Mouse (Mus musculus): ENCODE data around the gene Coro1c. TPM values are rescaled to one million over a fixed set of nuclear protein-coding genes. Genes with fewer than 3 reads are reported as not detected.

The Coro1c gene
- total and polyA plus RNA-seq, 3 experiments: 77.3 to 158 (median 103) TPM

GRCm38 (mm10) chr5:113797149-113797882, 111.2 kb downstream of the Coro1c start:
- TF ChIP-seq USF1 (IDR thresholded peaks at IDR 0.05; ENCODE audit: low read depth, low read length) (no peak), ZC3H11A (IDR thresholded peaks at IDR 0.05; ENCODE audit: low read depth, low read length) (no peak)
- DNase-seq (ENCODE audit: low read depth, low spot score): no peak
- Histone ChIP-seq H3K36me3 (ENCODE audit: control insufficient read depth in 1 of 2, insufficient read depth in 2 of 2, low read length in 2 of 2) (no peaks in the 10 kb centered on the region), H3K27ac (ENCODE audit: control insufficient read depth, low read depth, low read length) (no peak overlapping the region), H3K4me3 (ENCODE audit: control insufficient read depth in 1 of 2, insufficient read depth in 1 of 2, low read depth in 2 of 2, low read length in 2 of 2) (no peak overlapping the region), H3K9ac (ENCODE audit: control insufficient read depth, low read depth, low read length, poor library complexity, severe bottlenecking) (no peak overlapping the region), H3K27me3 (ENCODE audit: control insufficient read depth in 1 of 2, insufficient read depth in 2 of 2, low read length in 2 of 2) (no peaks in the 10 kb centered on the region), H3K4me1 (ENCODE audit: control insufficient read depth in 1 of 2, insufficient read depth in 2 of 2, low read length in 2 of 2) (peaks cover 0 to 1% of the 10 kb centered on the region in 2 experiments; a peak in 1 of 4 replicates), H3K9me3 (replicated peaks; ENCODE audit: insufficient read depth, low read length) (no peaks in the 10 kb centered on the region), H3K79me2 (ENCODE audit: control insufficient read depth, insufficient read depth, low read length, poor library complexity) (no peaks in the 10 kb centered on the region)

DNA sequence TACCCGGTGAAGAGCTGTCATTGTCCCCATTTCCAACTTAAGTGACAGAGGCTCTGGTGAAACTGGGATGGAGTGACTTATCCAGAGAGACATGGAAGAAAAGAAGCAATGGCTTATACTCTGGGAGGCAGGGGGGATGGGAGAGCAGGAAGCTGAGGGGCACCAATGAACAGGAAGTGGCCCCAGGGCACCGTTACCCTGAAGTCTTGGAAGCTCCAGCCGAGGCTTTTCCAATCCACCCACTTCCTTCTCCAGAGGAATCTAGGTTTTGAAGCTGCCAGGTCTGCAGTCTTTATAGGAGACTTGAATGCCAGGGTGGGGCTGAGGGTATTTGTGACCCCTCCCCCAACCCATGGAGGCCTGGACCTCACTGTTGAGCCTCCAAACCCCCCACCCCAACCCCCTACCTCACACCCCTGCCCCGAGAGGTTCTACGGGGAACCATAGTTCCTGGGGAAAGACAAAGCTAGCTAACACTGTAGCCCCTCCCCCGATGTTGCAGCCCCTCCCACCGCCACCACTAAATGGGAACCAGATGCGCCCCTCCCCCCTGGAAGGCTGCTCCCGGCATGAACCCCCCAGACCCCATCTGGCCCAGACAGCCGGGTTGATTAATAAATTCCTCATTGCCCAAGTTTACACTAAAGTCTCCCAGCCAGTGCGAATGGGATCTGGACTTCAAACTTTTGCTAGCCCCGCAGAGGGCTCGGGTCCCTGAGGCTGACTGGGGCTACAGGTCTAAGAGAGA, 112.0 kb downstream of the Coro1c start:
- no peak for DNase-seq (ENCODE audit: low read depth, low spot score)
- no peaks in the 10 kb centered on the region for H3K9me3 ChIP-seq (replicated peaks; ENCODE audit: insufficient read depth, low read length)
- no peaks in the 10 kb centered on the region for H3K27me3 ChIP-seq (ENCODE audit: control insufficient read depth in 1 of 2, insufficient read depth in 2 of 2, low read length in 2 of 2)
- no peak overlapping the region for H3K4me3 ChIP-seq (ENCODE audit: control insufficient read depth in 1 of 2, insufficient read depth in 1 of 2, low read depth in 2 of 2, low read length in 2 of 2)
- H3K9ac ChIP-seq (ENCODE audit: control insufficient read depth, low read depth, low read length, poor library complexity, severe bottlenecking): no peak overlapping the region
- H3K27ac ChIP-seq (ENCODE audit: control insufficient read depth, low read depth, low read length): no peak overlapping the region
- H3K36me3 ChIP-seq (ENCODE audit: control insufficient read depth in 1 of 2, insufficient read depth in 2 of 2, low read length in 2 of 2): no peaks in the 10 kb centered on the region
- H3K79me2 ChIP-seq (ENCODE audit: control insufficient read depth, insufficient read depth, low read length, poor library complexity): no peaks in the 10 kb centered on the region
- peaks cover 0 to 7% of the 10 kb centered on the region in 2 experiments; a peak in 1 of 4 replicates for H3K4me1 ChIP-seq (ENCODE audit: control insufficient read depth in 1 of 2, insufficient read depth in 2 of 2, low read length in 2 of 2)
- no peak for TF ChIP-seq E2F4 (IDR thresholded peaks at IDR 0.05; ENCODE audit: borderline replicate concordance, low read depth, low read length)
- no peak for TF ChIP-seq ELF1 (IDR thresholded peaks at IDR 0.05; ENCODE audit: low read depth, low read length)
- no peak for TF ChIP-seq ZMIZ1 (IDR thresholded peaks at IDR 0.05; ENCODE audit: low read depth, low read length)
- TF ChIP-seq MAX (IDR thresholded peaks at IDR 0.05; ENCODE audit: low read length): no peak
- no peak for TF ChIP-seq CTCF (IDR thresholded peaks at IDR 0.05 in 2 of 3, conservative IDR thresholded peaks at IDR 0.05 in 1 of 3; ENCODE audit: control insufficient read depth in 1 of 3, insufficient read depth in 1 of 3, low read depth in 2 of 3, low read length in 3 of 3, poor library complexity in 1 of 3, severe bottlenecking in 1 of 3)
- TF ChIP-seq ETS1 (IDR thresholded peaks at IDR 0.05; ENCODE audit: low read depth, low read length): no peak
- TF ChIP-seq POLR2AphosphoS2 (IDR thresholded peaks at IDR 0.05; ENCODE audit: low read length): no peak
- TF ChIP-seq KAT2A (conservative IDR thresholded peaks at IDR 0.05; ENCODE audit: low read depth, low read length): no peak
- TF ChIP-seq BHLHE40 (IDR thresholded peaks at IDR 0.05; ENCODE audit: borderline replicate concordance, low read depth, low read length): no peak
- no peak for TF ChIP-seq TAL1 (IDR thresholded peaks at IDR 0.05; ENCODE audit: low read length)
- no peak for TF ChIP-seq TCF12 (IDR thresholded peaks at IDR 0.05; ENCODE audit: low read depth, low read length)
- no peak for TF ChIP-seq MEF2A (IDR thresholded peaks at IDR 0.05; ENCODE audit: extremely low read depth, insufficient replicate concordance, low read depth, low read length, poor library complexity, severe bottlenecking)
- no peak for TF ChIP-seq NRF1 (IDR thresholded peaks at IDR 0.05; ENCODE audit: insufficient read depth, low read depth, low read length, poor library complexity, severe bottlenecking)
- TF ChIP-seq USF1 (IDR thresholded peaks at IDR 0.05; ENCODE audit: low read depth, low read length): no peak
- TF ChIP-seq SMC3 (IDR thresholded peaks at IDR 0.05; ENCODE audit: low read depth, low read length): no peak
- no peak for TF ChIP-seq ZC3H11A (IDR thresholded peaks at IDR 0.05; ENCODE audit: low read depth, low read length)
- TF ChIP-seq JUND (IDR thresholded peaks at IDR 0.05; ENCODE audit: low read depth, low read length): no peak
- TF ChIP-seq RAD21 (IDR thresholded peaks at IDR 0.05; ENCODE audit: low read depth, low read length): no peak
- TF ChIP-seq TBP (IDR thresholded peaks at IDR 0.05; ENCODE audit: low read depth, low read length): no peak

Data from MEL (cell line).